Mouse (Mus musculus) right cerebral cortex, postnatal 10 days (tissue): ENCODE data around the gene Ttc6.

Experiments used
- DNase-seq, 2 experiments: peaks; one replicate each; pipeline ENCODE4 v3.0.0; 2021; ENCODE audit warnings: low spot score in 2 of 2

Ttc6 gene

DNA sequence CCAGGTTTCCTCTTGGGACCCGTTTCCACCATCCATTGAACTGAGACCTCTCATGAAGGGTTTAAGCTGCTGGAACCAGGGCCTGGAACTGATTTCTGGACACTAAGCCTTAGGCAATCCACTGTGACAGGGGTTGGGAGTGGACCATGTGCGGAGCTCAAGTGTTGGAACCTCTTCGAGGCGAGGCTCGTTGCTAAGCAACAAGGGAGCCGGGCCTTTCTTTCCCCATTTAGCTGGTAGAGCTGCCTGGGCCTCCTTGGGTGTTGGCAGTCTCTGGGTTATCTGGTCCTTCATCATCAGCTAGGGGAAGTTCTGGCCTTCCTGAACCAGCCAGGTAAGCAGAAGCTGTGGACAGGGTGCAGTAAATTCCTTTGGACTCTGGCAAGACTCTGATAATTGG is at the start of gene Ttc6:
TSS of gene Ttc6 (plus strand) at position 205 of the 400 bp plus-strand sequence.
- no peak for DNase-seq

DNA sequence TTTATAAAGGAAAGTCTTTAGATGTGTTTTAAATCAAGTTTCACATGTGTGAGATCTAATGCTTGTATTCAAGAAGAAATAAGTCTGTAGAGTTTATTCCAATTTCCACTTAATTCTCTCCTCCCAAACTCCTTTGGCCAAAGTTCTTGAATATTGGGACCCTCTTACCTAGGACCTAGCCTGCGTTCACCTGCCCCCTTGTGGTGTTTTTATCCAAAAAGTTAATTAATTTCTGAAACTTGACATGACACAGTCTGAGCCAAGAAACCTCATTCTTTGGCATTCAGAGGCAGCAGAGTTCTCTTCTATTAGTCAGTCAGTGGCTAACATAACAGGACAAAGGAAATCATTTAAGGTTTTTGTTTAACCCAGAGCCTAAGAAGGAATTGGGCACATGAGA is 49.4 kb upstream of the Ttc6 start:
- no peak for DNase-seq

GRCm38 (mm10) chr12:57515702-57516377 is 48.1 kb upstream of the Ttc6 start:
- no peak for DNase-seq

GRCm38 (mm10) chr12:57528335-57528734 is 35.6 kb upstream of the Ttc6 start:
- DNase-seq = no peak

- no peak for DNase-seq
These were observed 33.4 kb upstream of the Ttc6 start for GRCm38 (mm10) chr12:57530474-57530873.

- DNase-seq = no peak
These were observed 29.4 kb upstream of the Ttc6 start for GRCm38 (mm10) chr12:57534517-57534878.

DNA sequence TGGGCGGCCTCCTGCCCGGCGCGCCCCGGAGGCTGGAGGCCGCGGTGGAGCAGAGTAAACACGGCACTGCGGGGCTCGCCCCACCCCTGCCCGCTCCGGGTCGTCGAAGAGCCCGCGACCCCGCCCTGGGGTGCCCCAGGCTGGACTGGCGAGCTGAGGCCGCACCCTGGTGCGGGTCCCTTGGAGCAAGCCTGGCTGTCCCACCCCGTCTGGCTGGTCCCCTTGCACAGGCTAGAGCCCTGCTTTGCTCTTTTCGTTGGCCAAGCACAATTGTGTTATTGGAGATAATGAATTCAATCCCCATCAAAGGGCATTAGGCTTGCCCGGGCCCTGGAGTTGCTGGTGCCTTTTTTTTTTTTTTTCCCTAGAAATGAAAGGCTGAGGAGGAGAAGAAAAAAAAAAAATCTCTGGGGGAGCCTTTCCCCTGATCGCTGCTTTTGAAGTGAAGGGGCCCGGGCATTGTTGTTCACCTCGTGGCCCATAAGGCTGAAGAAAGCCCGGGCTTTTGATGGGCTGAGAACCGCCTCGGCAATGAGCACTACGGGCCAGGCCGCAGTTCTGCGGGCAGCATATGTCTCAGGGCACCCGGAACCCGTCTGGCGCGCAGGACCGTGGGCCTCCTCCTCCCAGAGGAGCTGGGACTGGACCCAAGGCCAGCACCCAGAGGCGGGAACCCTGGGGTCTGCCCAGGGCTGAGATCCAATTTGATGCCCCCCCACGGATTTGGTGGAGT is 28.9 kb upstream of the Ttc6 start:
- no peak for DNase-seq

GRCm38 (mm10) chr12:57536056-57536908 is 27.6 kb upstream of the Ttc6 start:
- DNase-seq = no peak

DNA sequence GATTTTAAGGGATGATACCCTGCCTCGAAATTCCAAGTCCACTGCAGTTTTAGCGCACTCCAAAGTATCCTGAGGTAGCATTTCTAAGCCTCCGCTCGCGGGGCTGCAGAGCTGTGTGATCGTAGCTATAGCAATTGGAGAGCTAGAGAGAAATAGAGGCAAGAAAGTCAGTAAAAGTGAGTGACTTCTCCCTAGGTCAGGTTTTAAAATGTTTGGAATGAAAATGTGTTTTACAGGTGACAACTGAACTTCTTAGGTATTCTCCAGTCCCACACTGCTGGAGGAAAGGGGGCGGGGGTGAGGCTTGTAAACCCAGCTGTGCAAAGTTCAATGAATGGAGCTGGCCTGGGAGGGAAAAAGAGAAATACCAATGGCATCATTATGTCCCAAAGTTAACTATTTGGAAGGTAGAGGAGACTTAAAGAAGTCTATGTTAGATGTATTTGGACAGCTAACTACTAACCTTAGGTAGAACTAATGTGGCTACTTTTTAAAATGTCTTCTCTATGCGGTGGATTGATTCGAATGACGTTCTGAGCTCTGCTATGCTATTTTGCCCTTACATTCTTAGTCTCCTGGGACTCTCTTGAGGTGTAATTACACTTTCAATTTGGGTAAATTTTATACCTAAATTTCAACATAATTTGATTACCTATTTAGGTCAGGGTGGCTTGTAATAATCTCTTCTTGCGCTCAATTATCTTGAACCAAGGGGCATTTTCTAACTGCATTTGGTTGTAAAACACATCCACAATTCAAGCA is 26.8 kb upstream of the Ttc6 start:
- DNase-seq = no peak

GRCm38 (mm10) chr12:57537791-57538587 is 25.9 kb upstream of the Ttc6 start:
- DNase-seq = no peak

DNA sequence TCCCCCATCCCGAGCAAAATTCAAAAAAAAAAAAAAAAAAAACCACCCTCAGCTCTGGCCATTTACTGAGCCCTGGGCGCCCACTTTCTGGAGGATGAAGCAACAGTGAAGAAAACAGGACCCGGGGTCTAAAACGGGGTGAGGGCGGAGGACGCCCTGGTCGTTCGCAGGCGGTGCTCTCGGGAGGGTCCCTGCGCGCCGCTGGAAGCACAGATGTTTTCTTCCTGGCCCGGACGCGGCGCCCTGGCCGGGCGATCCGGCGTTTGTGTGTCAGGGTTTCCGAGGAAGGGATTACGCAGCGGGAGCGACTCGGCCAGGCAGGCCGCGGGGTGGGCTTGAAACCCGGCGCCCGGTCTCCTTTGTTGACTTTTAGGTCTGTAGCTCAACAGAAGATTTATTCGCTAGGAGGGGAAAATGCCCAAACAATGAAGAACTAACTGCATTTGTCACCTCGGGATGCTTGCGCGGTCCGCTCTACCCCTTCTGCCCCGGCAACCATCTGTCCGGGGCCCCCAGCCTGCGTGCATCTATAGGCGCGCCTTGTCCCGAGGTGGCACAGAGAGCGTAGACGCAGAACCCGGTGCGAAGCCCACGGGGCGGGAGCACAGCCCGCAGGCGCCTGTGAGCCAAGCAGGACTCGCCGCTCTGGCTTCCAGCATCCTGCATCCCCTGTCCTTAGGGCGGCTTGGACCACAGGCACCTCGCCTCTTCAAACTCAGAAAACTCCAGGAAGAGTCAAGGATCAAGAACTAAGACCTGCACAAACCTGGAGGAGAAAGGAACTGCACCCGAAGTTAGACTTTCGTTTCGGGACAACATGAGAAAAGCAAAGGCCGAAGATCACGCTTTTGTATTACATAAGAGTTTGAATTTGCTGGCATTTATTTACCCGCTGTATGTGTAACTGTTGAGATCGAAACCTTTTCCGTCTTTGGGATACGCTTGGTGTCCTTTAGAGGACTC is 25.0 kb upstream of the Ttc6 start:
- no peak for DNase-seq

GRCm38 (mm10) chr12:57539551-57539985 is 24.3 kb upstream of the Ttc6 start:
- no peak for DNase-seq

GRCm38 (mm10) chr12:57541118-57541517 is 22.8 kb upstream of the Ttc6 start:
- DNase-seq = no peak

DNA sequence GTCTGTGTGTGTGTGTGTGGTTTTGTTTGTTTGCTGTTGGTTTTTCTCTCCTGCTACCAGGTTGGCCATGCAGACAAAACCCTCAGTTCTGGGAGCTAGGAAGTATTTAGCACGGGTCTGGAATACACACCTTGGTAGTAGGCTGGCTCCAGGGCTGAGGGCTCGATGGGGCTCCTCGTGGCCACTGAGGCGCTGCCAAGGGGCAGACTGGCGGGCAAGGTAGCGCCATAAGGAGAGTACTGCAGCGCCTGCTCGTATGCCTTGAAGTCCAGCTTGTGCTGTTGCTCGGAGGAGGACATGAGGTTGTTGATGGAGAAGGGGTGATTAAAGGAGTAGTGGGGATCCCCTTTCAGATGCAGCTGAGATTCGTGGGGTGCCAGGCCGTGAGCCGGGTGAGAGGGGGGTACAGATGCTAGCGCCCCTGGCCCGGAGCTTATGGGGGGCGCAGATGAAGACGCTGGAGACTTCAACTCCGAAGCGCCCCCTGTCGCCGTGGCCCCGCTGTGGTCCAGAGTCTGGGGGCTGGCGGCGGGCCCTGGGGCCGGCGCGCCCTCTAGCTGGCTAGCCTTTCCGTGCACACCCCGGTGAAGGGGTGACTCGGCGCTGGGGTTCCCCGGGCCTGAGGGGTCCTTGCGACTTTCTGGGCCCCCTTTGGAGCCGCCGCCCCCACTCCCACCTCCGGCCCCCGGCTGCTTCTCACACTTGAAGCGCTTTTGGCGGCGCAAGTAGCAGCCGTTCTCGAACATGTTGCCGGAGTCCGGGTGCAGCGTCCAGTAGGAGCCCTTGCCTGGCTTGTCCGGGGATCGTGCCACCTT is 21.8 kb upstream of the Ttc6 start:
- no peak for DNase-seq

GRCm38 (mm10) chr12:57542746-57543626 is 20.9 kb upstream of the Ttc6 start:
- no peak for DNase-seq

DNA sequence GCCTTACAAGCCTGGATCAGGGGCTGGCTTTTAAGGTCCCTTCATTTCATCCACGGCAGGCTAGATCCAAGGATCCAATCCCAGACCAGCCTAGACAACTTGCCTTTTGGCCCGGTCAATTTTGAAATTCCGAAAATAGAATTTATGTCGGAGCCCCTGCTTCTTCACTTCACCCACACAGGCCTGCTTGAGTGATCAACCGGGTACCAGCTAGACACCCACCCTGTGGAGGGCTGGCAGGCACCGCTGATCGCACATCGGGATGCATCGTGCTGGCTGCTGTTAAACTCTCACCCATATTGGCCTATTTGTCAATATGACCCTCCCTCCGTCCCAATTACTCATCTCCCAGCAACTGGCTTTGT is 20.3 kb upstream of the Ttc6 start:
- DNase-seq = no peak

DNA sequence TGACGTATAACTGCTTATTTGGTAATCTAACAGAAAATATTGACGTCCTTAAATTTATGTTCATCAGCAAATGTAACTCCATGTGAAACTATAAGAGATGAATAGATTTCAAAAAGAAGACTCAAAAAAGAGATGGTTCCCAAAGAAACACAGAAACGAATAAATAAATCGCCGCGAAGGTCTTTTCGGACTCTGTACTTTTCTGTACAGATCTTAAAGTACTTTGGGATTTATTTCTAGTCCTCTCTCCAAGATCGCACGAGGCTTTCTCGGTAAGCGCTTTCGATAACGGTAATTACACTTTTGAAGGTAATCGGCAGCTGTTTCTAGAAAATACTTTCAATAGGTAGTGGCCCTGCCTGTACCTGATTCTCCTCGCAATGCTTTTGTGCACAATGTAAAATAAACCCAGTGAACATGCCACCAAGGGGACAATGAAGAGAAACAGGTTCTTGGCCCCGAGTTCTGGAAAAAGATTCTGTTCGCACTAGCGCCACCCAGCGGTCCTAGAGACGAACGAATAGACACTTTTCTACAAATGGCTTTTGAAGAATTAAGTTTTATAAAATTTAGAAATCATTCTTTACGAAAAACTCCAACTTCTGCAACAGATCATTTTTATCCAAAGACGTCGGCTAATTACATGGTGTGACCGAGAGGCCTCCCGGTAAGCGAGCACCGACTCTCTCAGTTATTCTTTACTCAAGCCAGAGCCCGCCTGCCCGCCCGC is 19.1 kb upstream of the Ttc6 start:
- peak; percentile 36 to 51 for DNase-seq
